Comparison of ENCODE assay signal across 10 mouse cellular contexts in genomic region chr8:120565151-120565711, GRCm38 (mm10). TPM values are rescaled to one million over a fixed set of nuclear protein-coding genes. Genes with fewer than 3 reads are reported as not detected.
DNase-seq lines count a peak whose midpoint lies in the region; ATAC-seq lines count a peak whose summit lies in the region.
"Had no signal": no experiment of that assay in that cellular context is flagged by ENCODE, and none has a peak within 500 bp of the region (broad histone marks: within the 10 kb centered on the region; RNA-seq: fewer than 3 reads in every experiment).

No protein-coding gene starts in this region.

- H3K9me3 ChIP-seq in heart, embryonic 14.5 days (ENCODE audit: control insufficient read depth, low read length), result no peaks in the 10 kb centered on the region
- no peaks in the 10 kb centered on the region for H3K9me3 ChIP-seq in hindbrain, embryonic 10.5 days
- H3K9me3 ChIP-seq in midbrain, embryonic 16.5 days (replicated peaks; ENCODE audit: control insufficient read depth, low read length, poor library complexity, severe bottlenecking), result no peaks in the 10 kb centered on the region

- H3K4me1 ChIP-seq in heart, embryonic 14.5 days (ENCODE audit: control insufficient read depth in 2 of 2, insufficient read depth in 2 of 2, low read length in 2 of 2), result peaks cover 49 to 67% of the 10 kb centered on the region in 2 experiments
- peaks cover 95% of the 10 kb centered on the region for H3K4me1 ChIP-seq in hindbrain, embryonic 10.5 days (replicated peaks)
- H3K4me1 ChIP-seq in midbrain, embryonic 16.5 days (ENCODE audit: control insufficient read depth, insufficient read depth, low read length), result peaks cover 48% of the 10 kb centered on the region

- peak overlapping the region; percentile 42; the same call in 1 of the 2 replicates for H3K9ac ChIP-seq in heart, embryonic 14.5 days (ENCODE audit: low read length)
- H3K9ac ChIP-seq in midbrain, embryonic 16.5 days (ENCODE audit: low read depth, low read length), result peak overlapping the region; percentile 10; the same call in 1 of the 2 replicates

- no peak for ATAC-seq in heart, embryonic 14.5 days (ENCODE audit: insufficient number of reproducible peaks, insufficient read depth, low FRiP score, low read depth)
- ATAC-seq in midbrain, embryonic 16.5 days, result no peak

- no peak overlapping the region for H3K4me3 ChIP-seq in heart, embryonic 14.5 days (ENCODE audit: control insufficient read depth in 1 of 2, insufficient read depth in 1 of 2, low read depth in 1 of 2, low read length in 2 of 2)
- H3K4me3 ChIP-seq in hindbrain, embryonic 10.5 days, result no peak overlapping the region; the same call in 1 of the 2 replicates
- no peak overlapping the region for H3K4me3 ChIP-seq in midbrain, embryonic 16.5 days (ENCODE audit: low read depth, low read length)

- peaks cover 59% of the 10 kb centered on the region for H3K36me3 ChIP-seq in heart, embryonic 14.5 days (ENCODE audit: control insufficient read depth, insufficient read depth, low read length)
- peaks cover 77% of the 10 kb centered on the region for H3K36me3 ChIP-seq in hindbrain, embryonic 10.5 days
- H3K36me3 ChIP-seq in midbrain, embryonic 16.5 days (ENCODE audit: control insufficient read depth, insufficient read depth, low read length), result peaks cover 26% of the 10 kb centered on the region

- no peak for DNase-seq in heart, adult 9 months (ENCODE audit: low spot score in 2 of 2)
- DNase-seq in embryo, embryonic 10.5 days (ENCODE audit: low spot score), result peak; percentile 71
- peak; percentile 61 for DNase-seq in hindbrain, embryonic 10.5 days (ENCODE audit: low spot score)
- DNase-seq in kidney, postnatal 36 days, result no peak
- no peak for DNase-seq in cerebellum, adult 11 months
- no peak for DNase-seq in spleen, postnatal 4 days (ENCODE audit: low spot score in 2 of 2)
- DNase-seq: right cerebral cortex, adult 18-20 months; thymus, postnatal 4 days had no signal

- 43% methylated on average over 7 of the region's 7 CpGs for WGBS in heart, embryonic 14.5 days
- 13% methylated on average over 7 of the region's 7 CpGs for WGBS in hindbrain, embryonic 10.5 days
- 10% methylated on average over 7 of the region's 7 CpGs for WGBS in midbrain, embryonic 16.5 days

- H3K27me3 ChIP-seq in heart, embryonic 14.5 days (ENCODE audit: control insufficient read depth, insufficient read depth, low read length), result no peaks in the 10 kb centered on the region
- H3K27me3 ChIP-seq in hindbrain, embryonic 10.5 days (ENCODE audit: insufficient read depth, poor library complexity, severe bottlenecking), result peaks cover 3% of the 10 kb centered on the region; the same call in 1 of the 2 replicates
- H3K27me3 ChIP-seq in midbrain, embryonic 16.5 days (ENCODE audit: control insufficient read depth, insufficient read depth, low read depth, low read length), result no peaks in the 10 kb centered on the region

- no peak overlapping the region for H3K4me2 ChIP-seq in heart, embryonic 14.5 days (ENCODE audit: low read length)
- no peak overlapping the region for H3K4me2 ChIP-seq in midbrain, embryonic 16.5 days (ENCODE audit: low read length)

- H3K27ac ChIP-seq in heart, embryonic 14.5 days (replicated peaks in 1 of 2; ENCODE audit: control insufficient read depth in 1 of 2, insufficient read depth in 1 of 2, low read depth in 2 of 2, low read length in 2 of 2), result peak overlapping the region; percentile 5 to 87; a peak in 2 of 4 replicates
- H3K27ac ChIP-seq in hindbrain, embryonic 10.5 days, result peak overlapping the region; percentile 75
- peak overlapping the region; percentile 65 for H3K27ac ChIP-seq in midbrain, embryonic 16.5 days (ENCODE audit: low read length)

RNA-seq across cellular contexts. Expression of gene Gins2, which starts 23.9 kb away (rescaled TPM):
- polyA plus RNA-seq in heart, embryonic 14.5 days (2014; fragmentation: Nextera tagmentation; extraction: Ambion mirVana), result 51.1 and 60.6 TPM in 2 replicates
- polyA plus RNA-seq in hindbrain, embryonic 10.5 days (2016; fragmentation: Nextera tagmentation; extraction: Ambion mirVana), result 138 and 165 TPM in 2 replicates
- polyA plus RNA-seq in midbrain, embryonic 16.5 days (2015; fragmentation: Nextera tagmentation; extraction: Ambion mirVana), result 10.7 and 13.3 TPM in 2 replicates

Comparison
In these comparisons a context has a peak if more than half of its experiments do, and no peak if none do; other contexts are left out.
1. DNase-seq: peak in embryo, embryonic 10.5 days (single experiment) and hindbrain, embryonic 10.5 days (single experiment); none in heart, adult 9 months (0 of 2), kidney, postnatal 36 days (0 of 2), cerebellum, adult 11 months (single experiment) and spleen, postnatal 4 days (0 of 2).
2. Peak in every context shown above with its lines, with median percentiles within 50 percentile points of each other: H3K27ac ChIP-seq.